Mouse (Mus musculus): ENCODE data around the gene Grm3. TPM values are rescaled to one million over a fixed set of nuclear protein-coding genes. Genes with fewer than 3 reads are reported as not detected.

Gene Grm3
- not detected for total RNA-seq (2023)

DNA sequence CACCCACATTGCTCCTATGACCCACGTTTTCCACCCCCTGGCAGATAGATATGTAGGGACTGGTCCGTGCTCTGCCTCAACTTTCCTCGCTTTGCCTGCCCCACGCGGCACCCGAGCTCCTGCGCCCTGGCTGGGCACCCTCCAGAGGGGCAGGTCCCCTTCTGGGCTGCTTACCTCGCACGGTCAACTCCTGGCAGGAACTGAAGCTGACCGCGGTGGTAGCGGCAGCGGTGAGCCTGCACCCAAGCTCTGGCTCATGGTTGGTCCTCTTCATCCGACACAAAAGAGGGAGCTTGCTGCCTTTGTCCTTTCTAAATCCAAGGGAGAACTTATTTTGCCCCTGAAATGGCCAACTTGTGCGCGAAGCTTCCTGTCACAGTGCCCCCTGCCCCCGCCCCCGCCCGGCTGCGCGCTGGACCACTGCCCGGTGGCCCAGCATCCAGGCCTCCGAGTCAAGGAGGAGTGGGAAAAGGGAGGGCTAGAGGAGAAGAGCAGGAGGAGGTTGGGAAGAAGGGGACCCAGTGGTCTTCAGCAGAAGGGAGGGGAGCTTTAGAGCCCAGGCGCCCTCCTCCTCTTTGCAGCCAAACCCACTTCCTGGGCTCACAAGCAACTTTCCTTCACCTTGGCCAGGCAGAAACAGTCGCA is at the start of gene Grm3:
TSS of gene Grm3 (minus strand) at position 215 of the 645 bp plus-strand sequence.

